Mouse (Mus musculus): ENCODE measurements at regions not wholly inside any gene's neighbourhood (a gene's known extent, or its start where the extent isn't known, plus 50 kb on each side); places are given as distances from the start of the nearest gene placed in this dataset.

DNA sequence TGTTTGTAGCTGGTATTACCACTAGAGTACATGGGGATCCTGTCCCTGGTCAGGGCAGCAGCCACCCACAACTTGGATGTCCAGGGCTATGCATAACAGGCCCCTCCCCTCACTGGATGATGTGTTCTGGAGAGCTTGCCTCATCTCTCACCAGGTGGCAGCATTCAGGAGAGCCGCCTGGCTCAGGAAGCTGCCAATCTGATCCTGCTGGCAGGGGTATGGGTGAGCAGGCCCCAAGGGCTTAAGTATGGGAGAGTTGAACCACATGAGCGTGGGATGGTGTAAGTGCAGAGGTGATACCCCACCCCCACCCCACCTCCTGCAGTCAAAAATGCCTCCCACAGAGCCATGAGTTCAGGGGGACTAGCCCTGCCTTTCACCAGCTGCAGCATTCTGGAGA lies 110.0 kb upstream of the Usp24 start:
- H3K27ac ChIP-seq (ENCODE audit: low read depth, low read length) = no peak overlapping the region
- no peak for DNase-seq (ENCODE audit: low spot score)
- H3K4me3 ChIP-seq (ENCODE audit: low read depth, low read length) = no peak overlapping the region
- no peaks in the 10 kb centered on the region for H3K9me3 ChIP-seq (replicated peaks; ENCODE audit: control insufficient read depth, low read length)
- H3K27me3 ChIP-seq (replicated peaks; ENCODE audit: control insufficient read depth, insufficient read depth, low read length) = no peaks in the 10 kb centered on the region
- ATAC-seq = no peak; the same call in 1 of the 2 replicates
- H3K4me1 ChIP-seq (ENCODE audit: control insufficient read depth, insufficient read depth, low read length) = no peaks in the 10 kb centered on the region
- H3K4me2 ChIP-seq (ENCODE audit: low read length) = no peak overlapping the region
- no peak overlapping the region for H3K9ac ChIP-seq (ENCODE audit: low read length)
- WGBS = 39% methylated on average over 2 of the region's 2 CpGs
- no peaks in the 10 kb centered on the region for H3K36me3 ChIP-seq (ENCODE audit: control insufficient read depth, insufficient read depth, low read length)

DNA sequence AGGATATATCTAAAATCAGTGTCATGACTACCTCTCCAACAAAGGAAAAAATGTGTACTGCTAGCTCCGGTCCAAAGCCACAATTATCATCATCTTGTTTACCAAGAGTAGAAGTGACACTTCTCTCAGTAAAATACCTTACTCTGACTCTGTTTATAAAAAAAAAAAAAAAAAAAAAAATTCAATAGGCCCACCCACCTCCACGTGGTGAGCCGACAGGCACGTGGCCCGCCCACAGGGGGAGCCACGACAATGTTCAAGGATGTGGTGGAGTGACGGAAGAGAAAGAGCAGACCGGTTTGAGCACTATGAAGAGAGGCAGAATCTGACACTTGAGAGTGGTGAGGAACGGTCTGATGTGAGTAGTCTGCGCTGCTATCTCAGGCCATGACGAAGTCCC lies 106.5 kb upstream of the Usp24 start:
- Histone ChIP-seq H3K4me2 (ENCODE audit: low read length) (no peak overlapping the region), H3K4me3 (ENCODE audit: low read depth, low read length) (no peak overlapping the region), H3K36me3 (ENCODE audit: control insufficient read depth, insufficient read depth, low read length) (no peaks in the 10 kb centered on the region), H3K27ac (ENCODE audit: low read depth, low read length) (no peak overlapping the region), H3K4me1 (ENCODE audit: control insufficient read depth, insufficient read depth, low read length) (no peaks in the 10 kb centered on the region), H3K9ac (ENCODE audit: low read length) (no peak overlapping the region), H3K27me3 (replicated peaks; ENCODE audit: control insufficient read depth, insufficient read depth, low read length) (no peaks in the 10 kb centered on the region), H3K9me3 (replicated peaks; ENCODE audit: control insufficient read depth, low read length) (no peaks in the 10 kb centered on the region)
- ATAC-seq (no peak), DNase-seq (ENCODE audit: low spot score) (no peak)
- 85% methylated on average over 11 of the region's 11 CpGs for WGBS

DNA sequence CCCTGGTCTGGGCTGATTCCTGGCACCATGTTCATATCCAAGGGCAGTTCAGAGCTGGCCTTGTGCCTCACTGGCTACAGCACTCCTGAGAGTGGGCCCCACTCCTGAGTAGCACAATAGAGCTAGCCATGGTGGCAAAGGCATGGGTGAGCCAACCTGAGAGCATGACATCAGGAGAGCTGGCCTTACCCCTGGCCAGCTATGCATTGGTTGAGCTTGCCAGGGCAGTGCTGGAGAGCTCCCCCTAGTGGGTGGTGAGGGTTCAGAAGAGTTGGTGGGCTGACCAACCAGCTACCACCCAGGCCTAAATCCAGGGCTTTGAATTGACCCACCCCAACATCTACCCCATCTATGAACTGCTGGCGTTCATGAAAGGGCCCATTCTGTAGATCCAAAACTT lies 106.0 kb upstream of the Usp24 start:
- H3K9ac ChIP-seq (ENCODE audit: low read length) = no peak overlapping the region
- H3K36me3 ChIP-seq (ENCODE audit: control insufficient read depth, insufficient read depth, low read length) = no peaks in the 10 kb centered on the region
- H3K27me3 ChIP-seq (replicated peaks; ENCODE audit: control insufficient read depth, insufficient read depth, low read length) = no peaks in the 10 kb centered on the region
- H3K27ac ChIP-seq (ENCODE audit: low read depth, low read length) = no peak overlapping the region
- ATAC-seq = no peak
- WGBS = 100% methylated on average over 1 of the region's 1 CpGs
- H3K4me3 ChIP-seq (ENCODE audit: low read depth, low read length) = no peak overlapping the region
- H3K9me3 ChIP-seq (replicated peaks; ENCODE audit: control insufficient read depth, low read length) = no peaks in the 10 kb centered on the region
- H3K4me1 ChIP-seq (ENCODE audit: control insufficient read depth, insufficient read depth, low read length) = no peaks in the 10 kb centered on the region
- H3K4me2 ChIP-seq (ENCODE audit: low read length) = no peak overlapping the region
- DNase-seq (ENCODE audit: low spot score) = no peak

DNA sequence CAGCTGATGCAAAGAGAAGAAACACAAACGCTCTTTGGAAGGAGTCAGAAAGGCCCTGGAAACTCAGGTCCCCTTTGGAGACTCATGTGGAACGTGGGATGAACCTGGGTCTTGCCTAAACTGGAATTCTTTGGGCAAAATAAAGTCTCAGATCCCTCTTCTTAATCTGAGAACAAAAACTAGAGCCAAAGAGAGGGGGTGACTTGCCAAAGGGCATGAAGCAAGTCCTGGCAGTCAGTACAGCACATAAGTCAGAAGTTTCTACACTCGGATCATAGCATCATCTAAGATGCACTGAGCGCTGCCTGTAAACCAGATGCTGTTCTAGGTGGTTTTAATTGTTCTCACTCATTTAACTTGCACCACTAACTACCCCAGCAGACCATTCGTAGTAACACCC lies 101.8 kb upstream of the Usp24 start:
- Histone ChIP-seq H3K9me3 (replicated peaks; ENCODE audit: control insufficient read depth, low read length) (no peaks in the 10 kb centered on the region), H3K4me2 (ENCODE audit: low read length) (no peak overlapping the region), H3K27me3 (replicated peaks; ENCODE audit: control insufficient read depth, insufficient read depth, low read length) (no peaks in the 10 kb centered on the region), H3K4me1 (ENCODE audit: control insufficient read depth, insufficient read depth, low read length) (no peaks in the 10 kb centered on the region), H3K36me3 (ENCODE audit: control insufficient read depth, insufficient read depth, low read length) (no peaks in the 10 kb centered on the region), H3K9ac (ENCODE audit: low read length) (no peak overlapping the region), H3K27ac (ENCODE audit: low read depth, low read length) (no peak overlapping the region), H3K4me3 (ENCODE audit: low read depth, low read length) (no peak overlapping the region)
- no peak for ATAC-seq
- 87% methylated on average over 5 of the region's 5 CpGs for WGBS
- DNase-seq (ENCODE audit: low spot score) = no peak

DNA sequence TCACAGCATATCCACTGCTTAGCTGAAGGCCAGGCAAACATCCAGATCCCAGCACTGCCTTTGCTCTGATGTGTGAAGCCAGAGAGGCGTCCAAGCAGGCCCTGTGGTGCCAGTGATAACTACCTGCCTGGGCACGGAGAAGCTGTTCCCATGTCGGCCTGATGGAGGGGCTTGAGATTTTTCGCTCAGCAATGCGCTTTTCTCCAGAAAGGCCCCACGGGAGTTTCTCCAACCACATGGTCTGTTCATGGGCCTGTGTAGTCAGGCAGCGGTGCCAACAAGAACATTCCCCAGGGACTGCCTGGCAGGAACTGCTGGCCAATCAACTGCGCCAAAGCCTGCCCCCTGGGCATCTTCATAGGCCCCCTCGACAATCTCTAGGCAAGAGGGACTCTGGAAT lies 95.4 kb upstream of the Usp24 start:
- ATAC-seq = no peak
- Histone ChIP-seq H3K4me2 (ENCODE audit: low read length) (no peak overlapping the region), H3K9ac (ENCODE audit: low read length) (no peak overlapping the region), H3K27ac (ENCODE audit: low read depth, low read length) (no peak overlapping the region), H3K36me3 (ENCODE audit: control insufficient read depth, insufficient read depth, low read length) (no peaks in the 10 kb centered on the region), H3K27me3 (replicated peaks; ENCODE audit: control insufficient read depth, insufficient read depth, low read length) (no peaks in the 10 kb centered on the region), H3K9me3 (replicated peaks; ENCODE audit: control insufficient read depth, low read length) (no peaks in the 10 kb centered on the region), H3K4me3 (ENCODE audit: low read depth, low read length) (no peak overlapping the region), H3K4me1 (ENCODE audit: control insufficient read depth, insufficient read depth, low read length) (no peaks in the 10 kb centered on the region)
- peak; percentile 34 for DNase-seq (ENCODE audit: low spot score)
- WGBS = 79% methylated on average over 9 of the region's 9 CpGs

DNA sequence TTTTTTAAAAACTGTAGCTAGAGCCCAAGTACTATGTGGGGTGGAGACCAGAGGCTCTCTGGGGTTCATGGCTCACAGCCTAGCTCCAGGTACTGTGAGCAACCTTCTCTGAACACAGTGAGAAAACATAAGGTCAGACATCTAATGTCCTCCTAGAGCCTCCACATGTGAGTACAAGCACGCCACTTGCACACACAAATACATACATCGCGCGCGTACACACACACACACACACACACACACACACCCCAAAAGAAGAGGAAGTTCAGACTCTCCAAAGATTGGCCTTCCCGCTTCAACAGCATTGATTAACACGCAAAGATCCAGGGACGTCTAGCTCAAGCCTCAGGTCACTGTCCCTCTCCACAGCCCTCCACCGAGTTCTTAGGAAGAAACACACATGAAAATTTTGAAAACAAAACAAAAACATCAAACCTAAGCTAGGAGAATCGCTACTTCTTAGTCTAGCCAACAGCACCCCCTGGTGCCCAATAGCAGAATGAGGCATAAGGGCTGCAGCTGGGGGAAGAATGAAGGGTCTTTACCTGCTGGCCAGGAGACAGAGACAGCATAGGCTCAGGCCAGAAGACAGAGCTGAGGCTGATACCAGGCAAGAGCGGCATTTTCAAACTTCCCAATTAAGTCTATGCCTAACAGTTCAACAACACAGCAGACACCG lies 90.7 kb upstream of the Usp24 start:
- Histone ChIP-seq H3K9me3 (replicated peaks; ENCODE audit: control insufficient read depth, low read length) (no peaks in the 10 kb centered on the region), H3K9ac (ENCODE audit: low read length) (no peak overlapping the region), H3K27ac (ENCODE audit: low read depth, low read length) (no peak overlapping the region), H3K4me2 (ENCODE audit: low read length) (no peak overlapping the region), H3K4me3 (ENCODE audit: low read depth, low read length) (no peak overlapping the region), H3K36me3 (ENCODE audit: control insufficient read depth, insufficient read depth, low read length) (no peaks in the 10 kb centered on the region), H3K27me3 (replicated peaks; ENCODE audit: control insufficient read depth, insufficient read depth, low read length) (no peaks in the 10 kb centered on the region), H3K4me1 (ENCODE audit: control insufficient read depth, insufficient read depth, low read length) (no peaks in the 10 kb centered on the region)
- peak; percentile 62 for ATAC-seq
- peak; percentile 82 for DNase-seq (ENCODE audit: low spot score)
- WGBS = 55% methylated on average over 12 of the region's 12 CpGs

DNA sequence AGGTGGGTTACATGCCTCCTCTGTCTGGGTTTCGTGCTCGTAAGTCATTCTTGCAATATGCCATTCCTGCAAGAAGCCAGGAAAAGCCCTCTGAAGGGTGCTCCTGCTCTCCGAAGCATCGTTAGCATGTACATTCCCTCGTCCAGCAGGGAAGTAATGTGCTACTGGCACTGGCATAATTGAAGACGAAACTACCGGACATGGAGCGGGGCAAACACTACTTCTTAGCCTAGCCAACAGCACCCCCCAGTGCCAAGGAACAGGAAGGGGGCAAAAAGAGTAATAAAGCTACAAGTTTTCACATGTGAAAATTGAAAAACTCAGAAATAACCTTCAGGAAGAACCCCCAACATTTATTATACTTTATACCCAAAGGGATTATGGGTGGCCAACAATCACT lies 88.6 kb upstream of the Usp24 start:
- Histone ChIP-seq H3K4me3 (ENCODE audit: low read depth, low read length) (no peak overlapping the region), H3K9ac (ENCODE audit: low read length) (no peak overlapping the region), H3K27me3 (replicated peaks; ENCODE audit: control insufficient read depth, insufficient read depth, low read length) (no peaks in the 10 kb centered on the region), H3K4me2 (ENCODE audit: low read length) (no peak overlapping the region), H3K9me3 (replicated peaks; ENCODE audit: control insufficient read depth, low read length) (no peaks in the 10 kb centered on the region), H3K36me3 (ENCODE audit: control insufficient read depth, insufficient read depth, low read length) (no peaks in the 10 kb centered on the region), H3K27ac (ENCODE audit: low read depth, low read length) (no peak overlapping the region), H3K4me1 (ENCODE audit: control insufficient read depth, insufficient read depth, low read length) (no peaks in the 10 kb centered on the region)
- DNase-seq (ENCODE audit: low spot score) (peak; percentile 36), ATAC-seq (no peak)
- 52% methylated on average over 8 of the region's 8 CpGs for WGBS

DNA sequence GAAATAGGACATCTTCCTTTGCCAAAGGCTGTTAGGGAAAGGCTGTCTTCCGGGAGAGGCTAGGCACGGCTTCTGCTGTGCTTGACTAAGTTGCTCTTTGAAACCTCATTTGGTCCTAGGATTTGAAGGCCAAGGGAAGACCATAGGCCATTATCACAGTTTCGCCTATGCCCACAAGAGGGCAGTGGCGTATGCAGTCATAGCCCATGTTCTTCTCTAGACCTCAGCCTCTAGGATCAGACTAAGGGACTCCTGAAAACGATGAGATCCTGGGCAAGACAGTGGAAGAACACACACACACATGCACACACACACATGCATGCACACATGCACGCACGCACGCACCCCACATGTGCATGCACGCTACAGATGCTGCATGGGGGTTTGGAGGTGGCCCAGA lies 87.5 kb upstream of the Usp24 start:
- DNase-seq (ENCODE audit: low spot score) = peak; percentile 87
- Histone ChIP-seq H3K4me2 (ENCODE audit: low read length) (no peak overlapping the region), H3K4me1 (ENCODE audit: control insufficient read depth, insufficient read depth, low read length) (no peaks in the 10 kb centered on the region), H3K36me3 (ENCODE audit: control insufficient read depth, insufficient read depth, low read length) (no peaks in the 10 kb centered on the region), H3K4me3 (ENCODE audit: low read depth, low read length) (no peak overlapping the region), H3K9me3 (replicated peaks; ENCODE audit: control insufficient read depth, low read length) (no peaks in the 10 kb centered on the region), H3K27ac (ENCODE audit: low read depth, low read length) (no peak overlapping the region), H3K9ac (ENCODE audit: low read length) (no peak overlapping the region), H3K27me3 (replicated peaks; ENCODE audit: control insufficient read depth, insufficient read depth, low read length) (no peaks in the 10 kb centered on the region)
- peak; percentile 74 for ATAC-seq
- WGBS = 38% methylated on average over 9 of the region's 9 CpGs

DNA sequence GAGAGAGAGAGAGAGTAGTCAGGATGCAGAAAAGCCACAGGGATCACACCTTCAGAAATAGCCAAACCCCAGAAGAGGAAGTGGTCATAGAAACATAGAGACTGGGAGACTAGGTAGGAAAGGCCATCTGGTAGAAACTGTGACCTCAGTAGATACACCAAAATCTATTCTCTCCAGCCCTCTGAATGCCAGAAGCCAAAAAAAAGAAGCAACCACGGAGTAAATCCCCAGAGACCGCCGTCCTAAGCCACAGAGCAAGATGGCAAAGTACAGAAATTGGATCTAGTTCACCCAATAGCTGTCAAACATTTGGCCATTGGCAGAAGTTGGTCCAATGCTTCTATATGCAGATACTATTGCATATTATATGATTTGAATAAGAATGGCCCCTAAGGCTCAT lies 86.5 kb upstream of the Usp24 start:
- 82% methylated on average over 3 of the region's 3 CpGs for WGBS
- no peak for ATAC-seq
- no peak overlapping the region for H3K4me2 ChIP-seq (ENCODE audit: low read length)
- no peak overlapping the region for H3K9ac ChIP-seq (ENCODE audit: low read length)
- no peak overlapping the region for H3K4me3 ChIP-seq (ENCODE audit: low read depth, low read length)
- DNase-seq (ENCODE audit: low spot score) = no peak
- no peaks in the 10 kb centered on the region for H3K36me3 ChIP-seq (ENCODE audit: control insufficient read depth, insufficient read depth, low read length)
- no peaks in the 10 kb centered on the region for H3K4me1 ChIP-seq (ENCODE audit: control insufficient read depth, insufficient read depth, low read length)
- H3K27ac ChIP-seq (ENCODE audit: low read depth, low read length) = no peak overlapping the region
- H3K27me3 ChIP-seq (replicated peaks; ENCODE audit: control insufficient read depth, insufficient read depth, low read length) = no peaks in the 10 kb centered on the region
- no peaks in the 10 kb centered on the region for H3K9me3 ChIP-seq (replicated peaks; ENCODE audit: control insufficient read depth, low read length)

Measured in forebrain, embryonic 14.5 days (tissue).